Mouse (Mus musculus): ENCODE results near the gene Wdr4. TPM values are rescaled to one million over a fixed set of nuclear protein-coding genes. Genes with fewer than 3 reads are reported as not detected.
"Not testable (repeated sequence)": the region's sequence is repeated elsewhere in the genome, so short reads cannot be mapped to it uniquely, and the experiment has no call there.

Gene Wdr4
- total and polyA plus RNA-seq, 2 experiments from 2014 or later = 28.7 to 55.7 TPM

DNA sequence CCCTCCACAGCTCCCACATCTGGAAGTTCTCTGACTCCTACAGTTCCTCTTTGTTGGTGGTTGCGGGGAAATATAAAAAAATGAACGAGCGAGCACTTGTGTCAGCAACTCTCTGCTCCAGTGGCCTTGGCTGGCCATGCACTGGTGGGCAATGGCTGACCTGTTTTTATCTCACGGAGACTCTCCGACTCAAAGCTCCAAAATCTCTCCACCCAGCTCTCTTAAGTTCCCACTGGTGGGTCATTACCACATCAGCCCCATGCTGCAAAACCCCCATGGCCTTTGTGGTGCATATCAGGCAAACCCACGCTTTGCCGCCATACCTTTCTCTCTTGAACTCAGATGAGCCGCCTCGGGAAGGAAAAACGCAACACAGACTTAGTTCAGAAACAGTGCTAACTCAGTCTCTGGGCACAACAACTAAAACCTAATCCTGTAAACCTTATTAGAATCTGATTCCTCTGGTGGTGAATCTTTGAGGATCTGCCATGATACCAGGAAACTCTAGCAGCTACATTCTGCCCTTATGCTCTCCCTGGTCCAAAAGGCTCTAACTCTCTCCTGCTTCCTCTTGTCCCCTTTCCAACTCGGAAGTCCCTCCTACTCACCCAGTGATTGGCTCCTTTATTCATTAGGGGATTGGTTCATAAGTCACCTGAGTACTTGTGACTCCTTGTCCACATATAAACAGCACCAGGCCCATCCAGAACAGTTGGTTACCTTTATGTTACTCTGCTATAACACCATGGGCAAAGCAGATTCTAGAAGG, 39.4 kb upstream of the Wdr4 start:
- Histone ChIP-seq H3K9ac (no peak overlapping the region), H3K4me1 (ENCODE audit: insufficient read depth) (peaks cover 17% of the 10 kb centered on the region; the same call in 1 of the 2 replicates), H3K27me3 (ENCODE audit: insufficient read depth, low read length) (no peaks in the 10 kb centered on the region), H3K9me3 (ENCODE audit: low read length) (no peaks in the 10 kb centered on the region), H3K4me3 (ENCODE audit: low read depth, low read length) (no peak overlapping the region), H3K4me2 (ENCODE audit: low read depth) (no peak overlapping the region), H3K27ac (ENCODE audit: low read depth, low read length) (no peak overlapping the region), H3K36me3 (ENCODE audit: insufficient read depth) (no peaks in the 10 kb centered on the region)
- no peak for ATAC-seq
- DNase-seq = no peak
- WGBS = 95% methylated on average over 11 of the region's 11 CpGs
- no peak for TF ChIP-seq CTCF (IDR thresholded peaks at IDR 0.05; ENCODE audit: low read depth)

DNA sequence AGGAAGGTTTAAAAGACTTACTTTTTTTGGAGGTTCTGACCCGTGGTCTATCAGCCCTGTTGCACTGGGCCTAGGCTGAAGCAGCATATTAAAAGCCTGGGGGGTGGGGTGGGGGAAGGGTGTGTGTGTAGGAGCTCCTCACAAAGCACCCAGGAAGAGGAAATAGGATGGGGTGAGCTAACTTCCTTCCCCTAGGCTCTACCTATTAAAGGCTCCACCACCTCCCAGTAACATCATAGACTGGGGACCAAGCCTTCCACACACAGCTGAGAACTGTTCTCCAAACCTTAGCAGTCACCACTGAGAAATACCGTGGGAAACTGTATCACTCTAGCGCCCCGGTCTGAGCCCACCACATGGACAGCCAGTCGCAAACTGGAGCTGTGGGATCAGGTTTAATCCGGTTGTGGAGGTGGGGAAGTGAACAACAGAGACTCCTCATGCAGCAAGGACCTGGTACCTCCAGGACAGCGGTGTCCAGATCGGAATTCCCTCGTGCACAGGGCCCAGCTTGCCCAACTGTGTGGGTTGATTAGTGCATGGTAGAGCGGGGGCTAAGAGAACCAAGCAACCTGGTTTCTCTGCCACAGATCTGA, 38.3 kb upstream of the Wdr4 start:
- WGBS = 83% methylated on average over 10 of the region's 10 CpGs
- Histone ChIP-seq H3K27ac (ENCODE audit: low read depth, low read length) (peak overlapping the region; percentile 59), H3K4me1 (ENCODE audit: insufficient read depth) (peaks cover 9% of the 10 kb centered on the region; the same call in 1 of the 2 replicates), H3K9me3 (ENCODE audit: low read length) (no peaks in the 10 kb centered on the region), H3K4me2 (ENCODE audit: low read depth) (no peak overlapping the region), H3K9ac (no peak overlapping the region), H3K36me3 (ENCODE audit: insufficient read depth) (no peaks in the 10 kb centered on the region), H3K4me3 (ENCODE audit: low read depth, low read length) (no peak overlapping the region), H3K27me3 (ENCODE audit: insufficient read depth, low read length) (no peaks in the 10 kb centered on the region)
- ATAC-seq = no peak
- no peak for TF ChIP-seq CTCF (IDR thresholded peaks at IDR 0.05; ENCODE audit: low read depth)
- no peak for DNase-seq

DNA sequence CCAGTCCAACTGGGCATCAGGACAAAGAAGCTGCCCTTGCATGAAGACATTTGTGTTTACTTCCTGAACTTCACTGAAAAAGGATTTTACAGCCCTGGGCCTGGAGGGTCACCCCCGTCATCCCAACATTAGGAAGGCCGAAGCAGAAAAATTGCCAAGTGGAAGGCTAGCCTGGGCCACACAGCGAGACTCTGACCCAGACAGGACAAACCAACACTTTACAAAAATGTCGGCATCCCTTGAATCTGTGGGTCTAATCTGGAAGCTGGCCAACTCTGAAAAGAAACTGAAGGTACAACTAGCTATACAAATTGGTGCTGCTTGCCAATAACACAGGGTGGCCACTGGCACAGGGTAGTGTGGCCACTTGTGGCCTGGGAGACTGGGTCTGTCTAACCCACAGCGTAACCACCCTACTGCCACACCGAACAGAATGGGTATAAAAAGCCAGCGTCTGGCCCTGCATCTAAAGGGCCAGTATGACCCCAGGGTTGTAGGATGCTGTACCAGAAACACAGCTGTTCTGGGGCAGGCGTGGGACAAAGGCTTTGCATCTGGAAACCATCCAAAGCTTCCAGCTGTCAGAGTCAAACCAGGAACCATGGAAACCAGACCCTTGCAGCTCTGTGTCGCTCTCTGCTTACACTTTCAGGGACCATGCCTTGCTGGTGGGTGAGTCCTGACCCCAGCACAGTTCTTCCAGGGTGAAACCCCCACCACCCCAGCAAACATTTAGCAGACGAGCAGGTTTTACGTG, 37.5 kb upstream of the Wdr4 start:
- Histone ChIP-seq H3K9me3 (ENCODE audit: low read length) (no peaks in the 10 kb centered on the region), H3K4me3 (ENCODE audit: low read depth, low read length) (no peak overlapping the region), H3K27me3 (ENCODE audit: insufficient read depth, low read length) (no peaks in the 10 kb centered on the region), H3K27ac (ENCODE audit: low read depth, low read length) (peak overlapping the region; percentile 59), H3K36me3 (ENCODE audit: insufficient read depth) (no peaks in the 10 kb centered on the region), H3K4me1 (ENCODE audit: insufficient read depth) (peaks cover 9% of the 10 kb centered on the region; the same call in 1 of the 2 replicates), H3K9ac (no peak overlapping the region), H3K4me2 (ENCODE audit: low read depth) (no peak overlapping the region)
- ATAC-seq (peak; percentile 85), DNase-seq (peak; percentile 63)
- no peak for TF ChIP-seq CTCF (IDR thresholded peaks at IDR 0.05; ENCODE audit: low read depth)
- WGBS = 48% methylated on average over 11 of the region's 11 CpGs

DNA sequence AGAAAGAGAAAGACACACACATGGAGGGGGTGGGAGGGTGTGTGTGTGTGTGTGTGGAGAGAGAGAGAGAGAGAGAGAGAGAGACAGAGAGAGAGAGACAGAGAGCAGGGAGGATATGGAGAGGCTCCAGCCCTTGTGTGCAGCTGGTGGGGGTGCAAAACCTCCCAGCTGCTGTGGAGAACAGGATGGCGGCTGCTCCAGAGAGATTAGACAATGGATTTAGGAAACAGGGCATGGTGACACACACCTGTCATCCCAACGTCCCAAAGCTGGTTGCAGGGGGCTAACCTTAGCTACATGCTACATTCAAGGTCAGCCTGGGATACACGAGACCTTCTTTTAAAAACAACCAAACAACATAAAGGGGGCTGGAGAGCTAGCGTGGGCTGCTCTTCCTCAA, 36.5 kb upstream of the Wdr4 start:
- no peak overlapping the region for H3K27ac ChIP-seq (ENCODE audit: low read depth, low read length)
- no peak for TF ChIP-seq CTCF (IDR thresholded peaks at IDR 0.05; ENCODE audit: low read depth)
- H3K4me3 ChIP-seq (ENCODE audit: low read depth, low read length) = no peak overlapping the region
- no peaks in the 10 kb centered on the region for H3K27me3 ChIP-seq (ENCODE audit: insufficient read depth, low read length)
- no peak overlapping the region for H3K9ac ChIP-seq
- 62% methylated on average over 4 of the region's 4 CpGs for WGBS
- H3K36me3 ChIP-seq (ENCODE audit: insufficient read depth) = no peaks in the 10 kb centered on the region
- H3K4me1 ChIP-seq (ENCODE audit: insufficient read depth) = peaks cover 9% of the 10 kb centered on the region; the same call in 1 of the 2 replicates
- ATAC-seq (no peak), DNase-seq (no peak)
- no peak overlapping the region for H3K4me2 ChIP-seq (ENCODE audit: low read depth)
- no peaks in the 10 kb centered on the region for H3K9me3 ChIP-seq (ENCODE audit: low read length)

DNA sequence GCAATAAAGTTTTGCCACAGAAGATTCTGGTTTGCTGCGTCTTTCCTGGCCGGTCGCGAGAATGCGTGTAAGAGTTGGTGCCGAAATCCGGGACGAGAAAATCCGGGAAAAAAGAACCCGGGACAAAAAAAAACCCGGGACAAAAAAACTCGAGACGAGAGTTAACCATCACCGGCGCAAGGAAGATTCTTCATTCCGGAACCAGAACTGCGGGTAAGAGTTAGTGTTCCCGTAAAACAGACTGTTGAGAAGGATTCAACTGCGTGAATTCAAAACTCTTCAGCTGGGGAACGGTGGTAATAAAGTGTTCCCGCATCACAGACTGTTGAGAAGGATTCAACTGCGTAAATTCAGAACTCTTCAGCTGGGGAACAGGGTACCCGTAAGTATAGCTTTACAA, 32.8 kb upstream of the Wdr4 start:
- not testable (repeated sequence) for H3K36me3 ChIP-seq (ENCODE audit: insufficient read depth); DNase-seq; H3K27ac ChIP-seq (ENCODE audit: low read depth, low read length); H3K4me3 ChIP-seq (ENCODE audit: low read depth, low read length); H3K4me2 ChIP-seq (ENCODE audit: low read depth); ATAC-seq; H3K9ac ChIP-seq; H3K27me3 ChIP-seq (ENCODE audit: insufficient read depth, low read length); H3K9me3 ChIP-seq (ENCODE audit: low read length); H3K4me1 ChIP-seq (ENCODE audit: insufficient read depth)
- WGBS = 96% methylated on average over 23 of the region's 23 CpGs

DNA sequence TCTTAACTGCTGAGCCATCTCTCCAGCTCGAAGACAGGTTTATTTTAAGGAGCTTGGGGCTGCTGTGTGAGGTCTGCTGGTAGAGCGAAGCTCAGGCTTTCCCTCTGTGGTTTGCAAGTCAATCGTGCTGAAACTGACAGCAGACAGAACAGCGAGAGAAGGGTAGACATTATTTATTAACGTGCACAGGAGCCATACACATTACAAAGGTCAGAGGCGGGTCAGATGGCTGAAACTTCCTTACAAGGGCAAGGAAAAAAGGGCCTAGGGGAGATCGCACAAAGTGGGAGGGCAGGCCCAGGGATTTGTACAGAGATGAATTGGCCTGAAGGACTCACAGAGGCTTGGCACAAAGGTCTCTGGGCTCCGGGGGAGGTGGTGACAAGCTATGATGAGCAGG, 29.6 kb upstream of the Wdr4 start:
- no peaks in the 10 kb centered on the region for H3K9me3 ChIP-seq (ENCODE audit: low read length)
- H3K27ac ChIP-seq (ENCODE audit: low read depth, low read length) = no peak overlapping the region
- no peaks in the 10 kb centered on the region for H3K4me1 ChIP-seq (ENCODE audit: insufficient read depth)
- H3K9ac ChIP-seq = no peak overlapping the region
- no peak overlapping the region for H3K4me2 ChIP-seq (ENCODE audit: low read depth)
- no peak for TF ChIP-seq CTCF (IDR thresholded peaks at IDR 0.05; ENCODE audit: low read depth)
- WGBS = 64% methylated on average over 8 of the region's 8 CpGs
- H3K27me3 ChIP-seq (ENCODE audit: insufficient read depth, low read length) = no peaks in the 10 kb centered on the region
- no peaks in the 10 kb centered on the region for H3K36me3 ChIP-seq (ENCODE audit: insufficient read depth)
- no peak overlapping the region for H3K4me3 ChIP-seq (ENCODE audit: low read depth, low read length)
- DNase-seq = no peak
- ATAC-seq = no peak

DNA sequence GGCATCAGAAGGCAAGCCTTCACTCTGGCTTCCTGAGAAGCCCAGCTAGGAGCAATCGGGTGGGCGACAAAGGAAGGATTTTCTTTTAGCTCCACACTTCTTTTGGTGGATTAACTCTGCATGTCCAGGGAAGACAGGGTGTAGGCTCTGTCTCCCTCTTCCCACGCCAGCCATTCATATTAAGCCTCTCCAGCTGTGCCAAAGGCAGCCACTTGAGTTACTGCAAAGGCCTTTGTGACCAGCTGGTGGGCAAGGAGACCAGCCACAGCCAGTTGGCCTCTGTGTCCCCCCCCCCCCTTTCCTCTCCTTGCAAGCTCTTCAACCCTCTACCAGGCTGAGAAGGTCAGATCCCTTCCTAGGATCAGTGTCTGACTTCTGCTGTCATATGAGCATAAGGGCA, 28.2 kb upstream of the Wdr4 start:
- Histone ChIP-seq H3K4me3 (ENCODE audit: low read depth, low read length) (no peak overlapping the region), H3K27me3 (ENCODE audit: insufficient read depth, low read length) (no peaks in the 10 kb centered on the region), H3K4me1 (ENCODE audit: insufficient read depth) (no peaks in the 10 kb centered on the region), H3K9ac (no peak overlapping the region), H3K36me3 (ENCODE audit: insufficient read depth) (no peaks in the 10 kb centered on the region), H3K27ac (ENCODE audit: low read depth, low read length) (no peak overlapping the region), H3K4me2 (ENCODE audit: low read depth) (no peak overlapping the region), H3K9me3 (ENCODE audit: low read length) (no peaks in the 10 kb centered on the region)
- WGBS = 34% methylated on average over 3 of the region's 3 CpGs
- no peak for TF ChIP-seq CTCF (IDR thresholded peaks at IDR 0.05; ENCODE audit: low read depth)
- ATAC-seq (no peak), DNase-seq (no peak)
